ENCODE assay signal across 8 mouse cellular contexts in the genomic region with DNA sequence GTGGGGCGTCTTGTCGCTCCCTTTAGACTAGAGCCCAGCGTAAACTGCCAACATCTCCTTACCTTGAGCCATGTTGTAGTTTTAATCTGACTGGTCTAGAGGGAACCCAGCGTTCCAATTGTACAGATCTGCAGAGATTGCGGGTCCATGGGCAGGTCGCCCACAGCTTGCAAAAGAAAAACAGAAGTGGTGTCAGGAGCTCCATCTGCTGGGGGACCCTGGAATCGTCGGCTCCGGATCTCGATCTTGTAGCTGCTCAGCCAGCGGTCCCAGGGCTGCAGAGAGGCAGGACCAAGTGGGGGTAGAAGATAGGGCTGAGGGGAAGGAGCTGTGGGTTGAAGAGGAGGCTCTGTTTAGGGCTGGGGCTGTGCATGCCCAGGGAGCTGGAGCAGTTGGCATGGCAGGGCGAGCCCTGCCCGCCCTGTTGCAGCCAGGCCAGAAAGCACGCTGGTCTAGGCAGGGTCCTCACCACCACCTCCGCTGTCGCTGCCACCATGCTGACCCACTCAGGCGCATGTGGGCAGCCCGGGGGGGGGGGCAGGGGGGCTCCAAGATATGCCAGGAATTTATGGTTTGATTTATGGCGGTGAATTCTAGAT. TPM values are rescaled to one million over a fixed set of nuclear protein-coding genes. Genes with fewer than 3 reads are reported as not detected.
DNase-seq lines count a peak whose midpoint lies in the region; ATAC-seq and TF ChIP-seq lines count a peak whose summit lies in the region.
"Had no signal": no experiment of that assay in that cellular context is flagged by ENCODE, and none has a peak within 500 bp of the region (broad histone marks: within the 10 kb centered on the region; RNA-seq: fewer than 3 reads in every experiment).

No protein-coding gene starts in this region.

- TF ChIP-seq CTCF in kidney, postnatal 0 days (IDR thresholded peaks at IDR 0.05; ENCODE audit: low read depth) = peak; percentile 60

- 50% methylated on average over 19 of the region's 19 CpGs for WGBS in midbrain, embryonic 10.5 days
- 58% methylated on average over 17 of the region's 19 CpGs for WGBS in midbrain, embryonic 16.5 days
- 49% methylated on average over 19 of the region's 19 CpGs for WGBS in embryonic facial prominence, embryonic 13.5 days
- 52% methylated on average over 19 of the region's 19 CpGs for WGBS in kidney, postnatal 0 days

- no peak for ATAC-seq in midbrain, embryonic 16.5 days
- no peak for ATAC-seq in embryonic facial prominence, embryonic 13.5 days (ENCODE audit: insufficient number of reproducible peaks, insufficient read depth, low FRiP score, low TSS enrichment, low read depth)
- peak; percentile 57 for ATAC-seq in kidney, postnatal 0 days (replicated peaks; ENCODE audit: low FRiP score, low read depth)

- H3K4me1 ChIP-seq in midbrain, embryonic 10.5 days = no peaks in the 10 kb centered on the region
- no peaks in the 10 kb centered on the region for H3K4me1 ChIP-seq in midbrain, embryonic 16.5 days (ENCODE audit: control insufficient read depth, insufficient read depth, low read length)
- no peaks in the 10 kb centered on the region for H3K4me1 ChIP-seq in embryonic facial prominence, embryonic 13.5 days
- H3K4me1 ChIP-seq in kidney, postnatal 0 days (replicated peaks; ENCODE audit: insufficient read depth, low read length) = no peaks in the 10 kb centered on the region
- H3K4me1 ChIP-seq: neural tube, embryonic 13.5 days had no signal

- H3K9me3 ChIP-seq in midbrain, embryonic 10.5 days (replicated peaks) = peaks cover 15% of the 10 kb centered on the region; the same call in 1 of the 2 replicates
- 0 out of 2 replicates have a peak, but pooled peaks cover 2% of the 10 kb centered on the region for H3K9me3 ChIP-seq in midbrain, embryonic 16.5 days (replicated peaks; ENCODE audit: control insufficient read depth, low read length, poor library complexity, severe bottlenecking)
- no peaks in the 10 kb centered on the region for H3K9me3 ChIP-seq in embryonic facial prominence, embryonic 13.5 days
- H3K9me3 ChIP-seq in kidney, postnatal 0 days (replicated peaks; ENCODE audit: low read length) = no peaks in the 10 kb centered on the region
- H3K9me3 ChIP-seq: neural tube, embryonic 13.5 days had no signal

- peak; percentile 43 for DNase-seq in midbrain, embryonic 10.5 days (ENCODE audit: low spot score)
- DNase-seq in ZHBTc4 (ENCODE audit: low read depth, low spot score) = peak; percentile 91
- peak; percentile 16 for DNase-seq in kidney, postnatal 0 days (ENCODE audit: low spot score)
- DNase-seq in lung, postnatal 14 days = peak; percentile 26
- peak; percentile 41 for DNase-seq in right cerebral cortex, postnatal 14 days

- H3K27ac ChIP-seq in midbrain, embryonic 10.5 days (replicated peaks) = no peak overlapping the region
- no peak overlapping the region for H3K27ac ChIP-seq in midbrain, embryonic 16.5 days (ENCODE audit: low read length)
- H3K27ac ChIP-seq in embryonic facial prominence, embryonic 13.5 days = no peak overlapping the region
- H3K27ac ChIP-seq in kidney, postnatal 0 days = no peak overlapping the region
- H3K27ac ChIP-seq: neural tube, embryonic 13.5 days had no signal

- no peak overlapping the region for H3K9ac ChIP-seq in midbrain, embryonic 16.5 days (ENCODE audit: low read depth, low read length)
- H3K9ac ChIP-seq in embryonic facial prominence, embryonic 13.5 days = no peak overlapping the region
- no peak overlapping the region for H3K9ac ChIP-seq in kidney, postnatal 0 days (ENCODE audit: low read depth, low read length)
- H3K9ac ChIP-seq: neural tube, embryonic 13.5 days had no signal

- H3K4me3 ChIP-seq in midbrain, embryonic 10.5 days = 0 out of 2 replicates have a peak overlapping the region, but pooled peaks have one; percentile 16
- H3K4me3 ChIP-seq in midbrain, embryonic 16.5 days (ENCODE audit: low read depth, low read length) = no peak overlapping the region
- H3K4me3 ChIP-seq in embryonic facial prominence, embryonic 13.5 days = no peak overlapping the region
- no peak overlapping the region for H3K4me3 ChIP-seq in kidney, postnatal 0 days (replicated peaks; ENCODE audit: low read depth, low read length)
- H3K4me3 ChIP-seq: neural tube, embryonic 13.5 days had no signal

- H3K4me2 ChIP-seq in midbrain, embryonic 16.5 days (ENCODE audit: low read length) = no peak overlapping the region
- 0 out of 2 replicates have a peak overlapping the region, but pooled peaks have one; percentile 11 for H3K4me2 ChIP-seq in embryonic facial prominence, embryonic 13.5 days
- no peak overlapping the region for H3K4me2 ChIP-seq in kidney, postnatal 0 days (ENCODE audit: low read length)
- H3K4me2 ChIP-seq: neural tube, embryonic 13.5 days had no signal

- H3K36me3 ChIP-seq in midbrain, embryonic 10.5 days = no peaks in the 10 kb centered on the region
- H3K36me3 ChIP-seq in midbrain, embryonic 16.5 days (ENCODE audit: control insufficient read depth, insufficient read depth, low read length) = no peaks in the 10 kb centered on the region
- no peaks in the 10 kb centered on the region for H3K36me3 ChIP-seq in embryonic facial prominence, embryonic 13.5 days
- H3K36me3 ChIP-seq in kidney, postnatal 0 days (ENCODE audit: insufficient read depth, low read length) = no peaks in the 10 kb centered on the region
- H3K36me3 ChIP-seq: neural tube, embryonic 13.5 days had no signal

- no peaks in the 10 kb centered on the region for H3K27me3 ChIP-seq in midbrain, embryonic 10.5 days (ENCODE audit: low read depth, poor library complexity, severe bottlenecking)
- no peaks in the 10 kb centered on the region for H3K27me3 ChIP-seq in midbrain, embryonic 16.5 days (ENCODE audit: control insufficient read depth, insufficient read depth, low read depth, low read length)
- H3K27me3 ChIP-seq in embryonic facial prominence, embryonic 13.5 days = no peaks in the 10 kb centered on the region
- no peaks in the 10 kb centered on the region for H3K27me3 ChIP-seq in kidney, postnatal 0 days (ENCODE audit: insufficient read depth, low read length)
- H3K27me3 ChIP-seq: neural tube, embryonic 13.5 days had no signal

RNA-seq across cellular contexts. Expression of a gene that starts 21.3 kb away (rescaled TPM):
- polyA plus RNA-seq in midbrain, embryonic 10.5 days (2016; fragmentation: Nextera tagmentation; extraction: Ambion mirVana) = 82.0 and 93.2 TPM in 2 replicates
- polyA plus RNA-seq in midbrain, embryonic 16.5 days (2015; fragmentation: Nextera tagmentation; extraction: Ambion mirVana) = 5.5 and 7.4 TPM in 2 replicates
- polyA plus RNA-seq in embryonic facial prominence, embryonic 13.5 days (2015; fragmentation: Nextera tagmentation; extraction: Ambion mirVana) = 73.8 and 77.4 TPM in 2 replicates
- polyA plus RNA-seq in kidney, postnatal 0 days (2015; fragmentation: Nextera tagmentation; extraction: Ambion mirVana) = 33.4 and 36.6 TPM in 2 replicates

Comparison
In these comparisons a context has a peak if more than half of its experiments do, and no peak if none do; other contexts are left out.
1. DNase-seq: peak in every context shown above with its lines; median percentile 91 in ZHBTc4; 43 in midbrain, embryonic 10.5 days; 41 in right cerebral cortex, postnatal 14 days; 26 in lung, postnatal 14 days; 16 in kidney, postnatal 0 days.